Mouse (Mus musculus): ENCODE measurements around the gene 4930447C04Rik.

The 4930447C04Rik gene

DNA sequence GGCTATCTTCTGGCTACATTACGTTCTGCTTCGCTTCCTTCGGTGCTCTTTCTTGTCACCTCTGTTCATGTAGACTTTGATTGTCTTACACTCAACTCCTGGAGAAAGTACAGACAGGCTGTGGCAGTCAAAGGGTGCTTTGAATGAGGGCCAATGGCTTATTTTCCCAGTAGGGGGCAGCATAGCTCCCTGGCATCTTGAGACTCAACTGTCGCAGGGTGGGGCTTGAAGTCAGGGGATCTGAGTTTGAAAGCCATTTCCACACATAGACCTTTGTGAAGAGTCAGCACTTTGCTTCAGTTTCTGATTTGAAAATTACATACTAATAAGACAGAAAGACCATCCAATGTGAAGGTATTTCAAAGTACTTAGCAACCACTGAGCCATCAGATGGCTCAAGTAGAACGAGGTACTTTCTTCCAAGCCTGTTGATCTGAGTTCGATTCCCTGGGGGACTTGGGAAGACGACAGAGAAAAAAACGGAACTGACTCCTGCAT is 105.0 kb downstream of the 4930447C04Rik start:
- no peak for DNase-seq

DNA sequence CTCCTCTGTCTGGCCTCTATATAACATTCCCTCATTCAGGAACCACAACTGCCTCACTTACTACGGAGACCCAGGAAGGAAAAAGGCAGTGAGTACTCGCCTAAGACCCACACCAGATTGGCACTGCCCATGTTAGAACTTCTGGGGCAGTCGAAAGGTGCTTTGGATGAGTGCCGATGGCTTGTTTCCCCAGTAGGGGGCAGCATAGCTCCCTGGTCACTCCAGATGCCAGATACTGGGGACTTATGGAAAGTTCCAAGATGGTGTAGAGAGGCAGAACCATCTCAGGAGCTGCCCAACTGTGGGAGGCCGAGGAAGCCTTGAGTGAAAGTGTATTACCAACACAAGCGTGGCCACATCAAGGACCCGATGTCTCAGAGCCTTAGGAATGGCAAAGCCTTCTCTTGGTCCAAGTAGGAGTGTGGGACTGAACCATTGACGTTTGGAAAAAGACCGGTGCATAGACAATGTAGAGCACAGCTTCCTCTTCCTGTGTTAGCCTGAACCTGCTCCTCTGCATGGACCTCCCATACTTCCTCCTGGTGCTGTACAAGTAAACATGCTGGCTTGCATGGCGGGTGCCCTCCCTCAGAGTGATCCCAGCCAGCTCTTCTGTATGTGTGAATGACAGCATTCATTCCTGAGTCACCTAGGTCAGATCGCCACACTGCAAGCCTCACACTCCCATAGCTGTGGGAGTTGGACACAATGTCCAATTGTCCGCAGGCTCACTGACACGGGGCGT is 105.6 kb downstream of the 4930447C04Rik start:
- peak; percentile 21 for DNase-seq

- no peak for DNase-seq
Observed at GRCm38 (mm10) chr12:72831711-72832432, 108.7 kb downstream of the 4930447C04Rik start.
